Comparison of ENCODE assay signal across 19 mouse cellular contexts in the genomic region with DNA sequence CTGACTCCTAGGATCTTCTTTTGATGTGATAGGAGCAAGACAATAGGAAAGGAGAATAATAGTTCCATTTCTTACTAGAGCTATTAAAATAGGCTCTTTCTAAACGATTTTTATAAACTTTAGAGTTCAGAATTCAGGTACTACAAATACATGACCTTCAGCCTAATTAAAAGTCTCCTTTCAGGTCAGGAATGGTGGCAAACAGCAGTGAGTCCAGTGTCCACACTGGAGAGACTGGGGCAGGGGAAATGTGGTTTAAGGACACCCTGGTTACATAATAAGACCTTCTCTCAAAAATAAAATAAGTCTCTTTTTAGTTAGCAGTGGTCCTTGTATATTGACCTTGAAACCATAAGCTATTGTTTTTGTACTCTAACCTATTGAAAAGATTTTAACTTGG.
DNase-seq lines count a peak whose midpoint lies in the region; ATAC-seq and TF ChIP-seq lines count a peak whose summit lies in the region.
"Had no signal": no experiment of that assay in that cellular context is flagged by ENCODE, and none has a peak within 500 bp of the region (broad histone marks: within the 10 kb centered on the region; RNA-seq: fewer than 3 reads in every experiment).

No protein-coding gene starts in this region.

- peaks cover 63% of the 10 kb centered on the region for H3K36me3 ChIP-seq in heart, adult 2 months (ENCODE audit: control insufficient read depth, insufficient read depth, low read length)
- H3K36me3 ChIP-seq in heart, embryonic 14.5 days (ENCODE audit: control insufficient read depth, insufficient read depth, low read length): no peaks in the 10 kb centered on the region
- no peaks in the 10 kb centered on the region for H3K36me3 ChIP-seq in liver, adult 2 months (ENCODE audit: control insufficient read depth, insufficient read depth, low read length)
- H3K36me3 ChIP-seq: embryonic facial prominence, embryonic 10.5 days; hindbrain, embryonic 10.5 days; intestine, embryonic 15.5 days had no signal

- no peak overlapping the region for H3K4me2 ChIP-seq in heart, embryonic 14.5 days (ENCODE audit: low read length)
- H3K4me2 ChIP-seq: forebrain, embryonic 13.5 days; hindbrain, embryonic 14.5 days; intestine, embryonic 15.5 days had no signal

- intact Hi-C loops in heart, adult 2 months (cut with DNase I): no loop called here
- intact Hi-C loops in heart, postnatal 25 days (cut with DNase I): no loop called here

- no peak for TF ChIP-seq POLR2A in heart, adult 2 months (IDR thresholded peaks at IDR 0.05; ENCODE audit: insufficient read depth, low read depth, low read length)
- TF ChIP-seq POLR2A in liver, adult 2 months (IDR thresholded peaks at IDR 0.05; ENCODE audit: extremely low read depth, insufficient read depth, low read length): no peak

- no peak for DNase-seq in heart, adult 2 months
- no peak for DNase-seq in heart, postnatal 25 days (ENCODE audit: low spot score)
- DNase-seq in heart, adult 9 months (ENCODE audit: low spot score in 2 of 2): no peak
- DNase-seq in liver, adult 2 months (ENCODE audit: extremely low read depth, low read depth, low spot score): peak; percentile 77
- no peak for DNase-seq in liver
- DNase-seq: adrenal gland, adult 2 months; adrenal gland, postnatal 25 days; cerebellum, adult 2 months; cerebellum, postnatal 10 days; forebrain, postnatal 0 days; kidney, adult 18-20 months had no signal

- peaks cover 8% of the 10 kb centered on the region for H3K79me2 ChIP-seq in heart, adult 2 months (replicated peaks; ENCODE audit: control insufficient read depth, insufficient read depth, low read length)
- H3K79me2 ChIP-seq in liver, adult 2 months (ENCODE audit: control insufficient read depth, insufficient read depth, low read length): peaks cover 21% of the 10 kb centered on the region; the same call in 1 of the 2 replicates

- no peaks in the 10 kb centered on the region for H3K9me3 ChIP-seq in heart, embryonic 14.5 days (ENCODE audit: control insufficient read depth, low read length)
- H3K9me3 ChIP-seq: embryonic facial prominence, embryonic 10.5 days; forebrain, embryonic 13.5 days; hindbrain, embryonic 10.5 days; intestine, embryonic 15.5 days had no signal

- WGBS in heart, adult 2 months: 23% methylated on average over 1 of the region's 1 CpGs
- 39% methylated on average over 1 of the region's 1 CpGs for WGBS in heart, embryonic 14.5 days
- WGBS in liver, adult 2 months: 10% methylated on average over 1 of the region's 1 CpGs

- ATAC-seq in heart, embryonic 14.5 days (ENCODE audit: insufficient number of reproducible peaks, insufficient read depth, low FRiP score, low read depth): no peak
- ATAC-seq: forebrain, embryonic 13.5 days; forebrain, postnatal 0 days; intestine, embryonic 15.5 days had no signal

- H3K4me1 ChIP-seq in heart, adult 2 months (ENCODE audit: control insufficient read depth, insufficient read depth, low read length): peaks cover 41% of the 10 kb centered on the region
- peaks cover 16 to 62% of the 10 kb centered on the region in 2 experiments for H3K4me1 ChIP-seq in heart, embryonic 14.5 days (ENCODE audit: control insufficient read depth in 2 of 2, insufficient read depth in 2 of 2, low read length in 2 of 2)
- H3K4me1 ChIP-seq in liver, adult 2 months (ENCODE audit: control insufficient read depth, insufficient read depth, low read length): peaks cover 14% of the 10 kb centered on the region
- H3K4me1 ChIP-seq in brown adipose tissue, adult 24 weeks (ENCODE audit: control insufficient read depth, insufficient read depth, insufficient read length, low read length): peaks cover 27% of the 10 kb centered on the region
- H3K4me1 ChIP-seq: embryonic facial prominence, embryonic 10.5 days; forebrain, embryonic 13.5 days; hindbrain, embryonic 10.5 days; intestine, embryonic 15.5 days had no signal

- no peak overlapping the region for H3K4me3 ChIP-seq in heart, adult 2 months
- H3K4me3 ChIP-seq in heart, embryonic 14.5 days (ENCODE audit: control insufficient read depth in 1 of 2, insufficient read depth in 1 of 2, low read depth in 1 of 2, low read length in 2 of 2): no peak overlapping the region
- no peak overlapping the region for H3K4me3 ChIP-seq in liver, adult 2 months (ENCODE audit: insufficient read depth, low read depth, low read length)
- H3K4me3 ChIP-seq in brown adipose tissue, adult 24 weeks (ENCODE audit: insufficient read depth, low read depth, low read length): no peak overlapping the region
- H3K4me3 ChIP-seq: embryonic facial prominence, embryonic 10.5 days; forebrain, embryonic 13.5 days; hindbrain, embryonic 10.5 days; intestine, embryonic 15.5 days had no signal

- peak overlapping the region; percentile 93 for H3K27ac ChIP-seq in heart, adult 2 months
- H3K27ac ChIP-seq in heart, embryonic 14.5 days (replicated peaks in 1 of 2; ENCODE audit: control insufficient read depth in 1 of 2, insufficient read depth in 1 of 2, low read depth in 2 of 2, low read length in 2 of 2): peak overlapping the region; percentile 62 to 94; a peak in 3 of 4 replicates
- peak overlapping the region; percentile 55 for H3K27ac ChIP-seq in liver, adult 2 months (replicated peaks; ENCODE audit: insufficient read depth, low read depth, low read length)
- H3K27ac ChIP-seq in brown adipose tissue, adult 24 weeks (replicated peaks; ENCODE audit: low read depth, low read length): 0 out of 2 replicates have a peak overlapping the region, but pooled peaks have one; percentile 66
- H3K27ac ChIP-seq: embryonic facial prominence, embryonic 10.5 days; forebrain, embryonic 13.5 days; hindbrain, embryonic 10.5 days; hindbrain, embryonic 14.5 days; intestine, embryonic 15.5 days had no signal

- TF ChIP-seq EP300 in heart, adult 2 months (IDR thresholded peaks at IDR 0.05; ENCODE audit: insufficient read depth, low read depth, low read length): no peak

- H3K27me3 ChIP-seq in heart, adult 2 months (ENCODE audit: control insufficient read depth, insufficient read depth, low read length): no peaks in the 10 kb centered on the region
- H3K27me3 ChIP-seq in heart, embryonic 14.5 days (ENCODE audit: control insufficient read depth, insufficient read depth, low read length): no peaks in the 10 kb centered on the region
- no peaks in the 10 kb centered on the region for H3K27me3 ChIP-seq in liver, adult 2 months (ENCODE audit: control insufficient read depth, insufficient read depth, low read length)
- H3K27me3 ChIP-seq: CH12.LX; forebrain, embryonic 13.5 days; intestine, embryonic 15.5 days had no signal

- H3K9ac ChIP-seq in heart, adult 2 months (ENCODE audit: low read depth, low read length): no peak overlapping the region
- peak overlapping the region; percentile 40; the same call in 1 of the 2 replicates for H3K9ac ChIP-seq in heart, embryonic 14.5 days (ENCODE audit: low read length)
- H3K9ac ChIP-seq in liver, adult 2 months (ENCODE audit: low read depth, low read length): no peak overlapping the region
- H3K9ac ChIP-seq: forebrain, embryonic 13.5 days; forebrain, postnatal 0 days; hindbrain, embryonic 14.5 days; intestine, embryonic 15.5 days had no signal

- no peak for TF ChIP-seq CTCF in heart, adult 2 months (IDR thresholded peaks at IDR 0.05)
- no peak for TF ChIP-seq CTCF in liver, adult 2 months (IDR thresholded peaks at IDR 0.05; ENCODE audit: low read depth, low read length)
